In the genomic region with DNA sequence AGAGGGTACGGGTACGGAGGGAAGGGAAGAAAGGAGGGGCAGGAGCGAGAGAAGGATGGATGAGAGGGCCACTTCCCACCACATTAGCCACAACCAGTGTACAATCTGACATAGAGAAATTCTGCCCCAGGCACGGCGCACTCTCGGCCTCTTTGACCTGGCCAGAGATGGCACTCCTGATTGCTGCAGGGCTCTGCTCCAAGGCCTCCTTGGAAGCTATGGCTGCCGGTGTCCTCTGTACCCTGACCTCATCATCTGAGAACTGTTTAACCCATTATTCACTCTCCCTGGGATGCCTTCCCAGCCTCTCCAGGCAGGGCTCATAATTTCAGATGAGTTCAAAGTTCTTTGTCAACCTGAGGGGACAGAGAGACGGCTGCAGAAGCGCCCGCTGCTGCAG, we compare ENCODE assay signal across 8 mouse cellular contexts.
DNase-seq lines count a peak whose midpoint lies in the region; ATAC-seq lines count a peak whose summit lies in the region.

No protein-coding gene starts in this region.

- peak overlapping the region; percentile 61 for H3K9ac ChIP-seq in neural tube, embryonic 11.5 days (ENCODE audit: low read length)
- peak overlapping the region; percentile 67 for H3K9ac ChIP-seq in limb, embryonic 11.5 days (ENCODE audit: low read length)
- peak overlapping the region; percentile 74 for H3K9ac ChIP-seq in stomach, embryonic 16.5 days (ENCODE audit: low read length)

- DNase-seq in adrenal gland, adult (ENCODE audit: inconsistent age in 2 of 2, low spot score in 1 of 2): peak; percentile 56 to 67
- DNase-seq in adrenal gland, postnatal 25 days: no peak
- no peak for DNase-seq in neural tube, embryonic 11.5 days (ENCODE audit: low spot score)
- DNase-seq in neural tube, embryonic 10.5 days (ENCODE audit: extremely low spot score, low spot score): no peak
- no peak for DNase-seq in limb, embryonic 11.5 days (ENCODE audit: low spot score)
- DNase-seq in ovary, postnatal 36 days (ENCODE audit: low spot score): no peak
- no peak for DNase-seq in urinary bladder, postnatal 25 days (ENCODE audit: low spot score)

- peak overlapping the region; percentile 41 for H3K4me2 ChIP-seq in neural tube, embryonic 11.5 days (ENCODE audit: low read depth)
- H3K4me2 ChIP-seq in limb, embryonic 11.5 days (ENCODE audit: low read depth, severe bottlenecking): peak overlapping the region; percentile 44
- peak overlapping the region; percentile 56 for H3K4me2 ChIP-seq in stomach, embryonic 16.5 days (ENCODE audit: low read depth, low read length)

- no peaks in the 10 kb centered on the region for H3K36me3 ChIP-seq in neural tube, embryonic 11.5 days (ENCODE audit: control insufficient read depth, insufficient read depth, low read length)
- H3K36me3 ChIP-seq in limb, embryonic 11.5 days (ENCODE audit: control insufficient read depth, insufficient read depth, low read length): no peaks in the 10 kb centered on the region
- H3K36me3 ChIP-seq in stomach, embryonic 16.5 days (ENCODE audit: control insufficient read depth, insufficient read depth, low read length): no peaks in the 10 kb centered on the region

- WGBS in neural tube, embryonic 11.5 days: 30% methylated on average over 10 of the region's 10 CpGs
- WGBS in limb, embryonic 11.5 days: 40% methylated on average over 10 of the region's 10 CpGs
- 45% methylated on average over 10 of the region's 10 CpGs for WGBS in stomach, embryonic 16.5 days

- no peaks in the 10 kb centered on the region for H3K9me3 ChIP-seq in neural tube, embryonic 11.5 days (ENCODE audit: control insufficient read depth, low read length)
- no peaks in the 10 kb centered on the region for H3K9me3 ChIP-seq in limb, embryonic 11.5 days (ENCODE audit: control insufficient read depth, low read length)
- no peaks in the 10 kb centered on the region for H3K9me3 ChIP-seq in stomach, embryonic 16.5 days (replicated peaks; ENCODE audit: control insufficient read depth, low read length)

- H3K4me1 ChIP-seq in neural tube, embryonic 11.5 days (ENCODE audit: control insufficient read depth, insufficient read depth, low read length): peaks cover 58% of the 10 kb centered on the region
- H3K4me1 ChIP-seq in limb, embryonic 11.5 days (ENCODE audit: control insufficient read depth, insufficient read depth, low read length): peaks cover 50% of the 10 kb centered on the region
- peaks cover 53% of the 10 kb centered on the region for H3K4me1 ChIP-seq in stomach, embryonic 16.5 days (ENCODE audit: control insufficient read depth, insufficient read depth, low read length)

- H3K27ac ChIP-seq in neural tube, embryonic 11.5 days (ENCODE audit: low read depth, low read length): peak overlapping the region; percentile 100
- 0 out of 2 replicates have a peak overlapping the region, but pooled peaks have one; percentile 47 for H3K27ac ChIP-seq in limb, embryonic 11.5 days (replicated peaks; ENCODE audit: low read depth, low read length)
- H3K27ac ChIP-seq in stomach, embryonic 16.5 days (ENCODE audit: low read length): peak overlapping the region; percentile 39; the same call in 1 of the 2 replicates

- H3K27me3 ChIP-seq in neural tube, embryonic 11.5 days (ENCODE audit: control insufficient read depth, insufficient read depth, low read length): no peaks in the 10 kb centered on the region
- H3K27me3 ChIP-seq in limb, embryonic 11.5 days (ENCODE audit: control insufficient read depth, insufficient read depth, low read length): no peaks in the 10 kb centered on the region
- H3K27me3 ChIP-seq in stomach, embryonic 16.5 days (ENCODE audit: control insufficient read depth, insufficient read depth, low read length): no peaks in the 10 kb centered on the region

- no peak for ATAC-seq in neural tube, embryonic 11.5 days (ENCODE audit: insufficient read depth, low FRiP score, low TSS enrichment)
- ATAC-seq in limb, embryonic 11.5 days (ENCODE audit: insufficient number of reproducible peaks, low FRiP score, low TSS enrichment, low read depth): no peak
- no peak for ATAC-seq in stomach, embryonic 16.5 days (ENCODE audit: insufficient read depth, low FRiP score)

- H3K4me3 ChIP-seq in neural tube, embryonic 11.5 days (ENCODE audit: low read depth, low read length): no peak overlapping the region; the same call in 1 of the 2 replicates
- no peak overlapping the region for H3K4me3 ChIP-seq in limb, embryonic 11.5 days (ENCODE audit: low read depth, low read length)
- peak overlapping the region; percentile 33 for H3K4me3 ChIP-seq in stomach, embryonic 16.5 days (replicated peaks; ENCODE audit: low read length)

Comparison
In these comparisons a context has a peak if more than half of its experiments do, and no peak if none do; other contexts are left out.
1. DNase-seq: peak in adrenal gland, adult (2 of 2); none in adrenal gland, postnatal 25 days (single experiment), neural tube, embryonic 11.5 days (single experiment), neural tube, embryonic 10.5 days (single experiment), limb, embryonic 11.5 days (single experiment), ovary, postnatal 36 days (single experiment) and urinary bladder, postnatal 25 days (single experiment).
2. H3K27ac ChIP-seq: peak in every context shown above with its lines; median percentile 100 in neural tube, embryonic 11.5 days; 47 in limb, embryonic 11.5 days; 39 in stomach, embryonic 16.5 days.
3. Peak in every context shown above with its lines, with median percentiles within 50 percentile points of each other: H3K4me2 ChIP-seq and H3K9ac ChIP-seq.